Mouse (Mus musculus) gastrocnemius, postnatal 25 days (tissue): ENCODE results near the gene Numb. TPM values are rescaled to one million over a fixed set of nuclear protein-coding genes. Genes with fewer than 3 reads are reported as not detected.
A peak's percentile ranks its signal among the peaks of the same experiment; 100 is the strongest.
"Not testable (repeated sequence)": the region's sequence is repeated elsewhere in the genome, so short reads cannot be mapped to it uniquely, and the experiment has no call there.

ENCODE experiments used
- DNase-seq: peaks from one replicate; pipeline ENCODE4 v3.0.0; 2022
- total RNA-seq, 2 experiments: library from RNA; stranded (reverse); gene quantifications; 1 replicate in 1 of 2; 2 replicates in 1 of 2; pipeline ENCODE4 v1.2.3; 2021

Gene Numb
- total RNA-seq, 2 experiments from 2014 or later, result 14.3 to 14.9 TPM

DNA sequence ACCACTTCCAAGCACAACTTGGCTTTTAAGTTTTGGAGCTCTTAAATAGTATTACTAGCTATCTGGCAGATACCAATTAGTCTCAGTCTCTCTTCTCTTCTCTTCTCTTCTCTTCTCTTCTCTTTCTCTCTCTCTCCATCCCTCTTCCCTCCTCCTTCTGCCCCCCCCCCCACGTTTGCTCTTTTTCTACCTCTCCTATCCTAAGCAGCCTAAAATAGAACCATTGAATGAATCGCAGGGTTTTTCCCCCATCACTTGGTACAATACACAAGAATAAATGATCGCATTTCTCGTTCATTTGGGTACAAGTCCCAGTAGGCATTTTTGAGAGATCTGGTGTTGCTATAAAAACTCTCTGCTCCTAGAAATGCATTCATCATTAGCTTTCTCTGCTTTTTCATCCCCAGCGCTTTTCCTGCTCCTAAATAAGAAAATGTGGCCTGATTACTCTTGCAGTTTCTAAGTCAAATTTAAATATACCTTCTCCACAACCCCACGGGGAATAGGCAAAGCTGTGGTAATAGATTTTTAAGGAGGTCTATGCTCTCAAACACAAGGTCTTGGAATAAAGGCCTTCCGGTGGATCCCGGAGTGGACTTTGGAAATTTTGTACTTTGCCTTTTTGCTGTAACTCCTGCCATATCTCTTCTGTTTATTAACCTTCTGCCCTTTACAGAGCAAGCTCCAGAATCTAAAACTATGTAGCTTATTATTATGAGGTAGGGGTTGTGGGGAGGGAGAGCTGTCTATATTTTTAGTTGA is 1.2 kb upstream of the Numb start:
- no peak for DNase-seq

DNA sequence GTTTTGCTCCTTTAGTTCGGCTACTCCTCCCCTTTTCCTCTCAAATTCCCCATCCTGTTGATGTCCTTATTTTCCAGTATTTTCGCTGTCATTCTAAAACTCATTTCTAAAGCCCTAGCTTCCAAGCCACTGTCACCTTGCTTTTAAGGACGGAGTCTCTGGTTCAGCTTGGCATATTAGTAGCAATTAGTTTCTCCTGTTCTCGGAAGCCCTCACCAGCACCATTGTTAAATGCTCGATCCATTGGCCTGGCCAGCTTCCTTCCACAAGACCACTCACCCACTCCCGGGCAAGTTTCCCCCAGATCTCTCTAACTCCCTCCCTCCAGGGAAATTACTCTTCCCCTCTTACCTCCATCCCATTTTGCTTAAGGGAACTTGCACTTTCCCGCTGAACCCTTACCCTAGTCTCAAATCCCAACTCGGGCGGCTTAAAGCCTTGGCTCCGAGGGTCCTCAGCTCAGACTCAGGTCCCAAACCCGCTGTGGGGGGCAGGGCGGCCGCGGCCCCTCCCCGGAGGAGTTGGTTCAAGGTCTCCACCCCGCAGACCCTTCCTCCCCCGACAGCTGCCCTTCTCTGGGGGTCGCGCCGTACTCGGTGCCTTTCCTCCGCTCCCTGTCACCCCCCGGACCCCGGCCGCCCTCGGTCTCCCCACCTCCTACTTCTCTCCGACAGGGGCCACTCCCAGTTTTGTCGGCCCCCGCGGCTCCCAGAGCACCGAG is 853 bp downstream of the Numb start:
- DNase-seq, result peak; percentile 18

- no peak for DNase-seq
Observed at GRCm38 (mm10) chr12:83916884-83917283, 4.8 kb downstream of the Numb start.

GRCm38 (mm10) chr12:83914797-83915196 is 6.9 kb downstream of the Numb start:
- no peak for DNase-seq

DNA sequence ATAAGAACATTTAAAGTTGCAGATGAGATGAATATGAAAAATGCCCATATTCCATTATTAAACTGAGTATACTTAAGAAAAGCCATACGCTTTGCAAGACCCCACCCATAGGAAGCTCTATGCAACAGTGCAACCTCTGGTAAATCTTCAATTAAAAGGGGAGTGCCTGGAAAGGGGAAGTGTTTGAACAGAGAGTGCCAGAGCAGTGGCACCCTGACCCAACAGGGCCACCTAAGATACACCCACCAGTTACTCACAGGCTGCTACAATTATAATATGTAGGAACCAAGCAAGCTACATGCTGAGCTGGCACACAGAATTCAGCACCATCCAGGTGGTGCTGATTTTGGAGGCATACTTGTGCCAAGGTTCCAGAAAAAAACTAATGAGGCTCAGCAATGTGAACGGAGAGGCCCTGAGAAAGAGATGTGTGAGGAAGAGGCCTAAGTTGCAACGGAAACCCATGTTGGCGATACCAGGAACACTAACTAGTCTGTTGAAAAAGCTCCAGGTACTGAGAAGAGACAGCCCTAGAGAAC is 7.5 kb downstream of the Numb start:
- DNase-seq, result no peak

GRCm38 (mm10) chr12:83910451-83910850 is 11.3 kb downstream of the Numb start:
- no peak for DNase-seq

- DNase-seq, result no peak
Observed at GRCm38 (mm10) chr12:83892926-83893325, 28.8 kb downstream of the Numb start.

GRCm38 (mm10) chr12:83891278-83891677 is 30.5 kb downstream of the Numb start:
- no peak for DNase-seq

GRCm38 (mm10) chr12:83889128-83889527 is 32.6 kb downstream of the Numb start:
- no peak for DNase-seq

DNA sequence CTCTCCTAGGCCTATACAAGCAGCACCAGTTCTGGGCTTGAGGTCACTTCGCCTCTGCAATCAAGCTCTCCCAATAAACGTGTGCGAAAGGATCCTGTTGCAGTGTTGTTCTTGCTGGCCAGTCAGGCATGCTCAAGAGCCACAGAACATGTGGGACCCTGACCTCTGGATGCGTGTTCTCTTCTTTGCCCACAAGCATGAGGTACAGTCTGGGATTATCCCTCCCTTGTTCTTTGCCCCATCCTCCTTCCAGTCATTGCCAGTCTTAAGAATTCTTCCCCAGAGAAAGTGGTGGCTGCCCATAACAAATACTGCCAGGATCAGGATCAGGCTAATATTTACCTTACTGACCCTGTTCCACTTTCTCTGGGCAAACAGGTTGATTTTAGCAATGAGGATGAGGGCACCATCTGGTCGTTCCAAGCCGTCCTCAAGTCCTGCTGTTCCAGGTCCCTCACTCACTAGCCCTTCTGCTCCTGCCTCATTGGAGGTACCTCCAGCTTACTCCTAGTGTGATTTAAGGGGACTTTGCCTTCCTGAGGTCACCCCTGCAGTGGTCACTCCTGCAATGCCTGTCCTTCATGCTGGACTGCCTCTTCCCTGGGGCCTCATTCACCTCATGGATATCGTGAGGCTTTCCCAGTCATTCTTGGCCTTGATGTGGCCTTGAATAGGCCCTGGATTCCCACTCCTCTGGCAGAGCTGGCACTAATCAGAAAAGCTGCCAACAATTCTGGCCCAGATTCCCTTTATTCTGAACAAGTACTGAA is 36.0 kb downstream of the Numb start:
- no peak for DNase-seq

DNA sequence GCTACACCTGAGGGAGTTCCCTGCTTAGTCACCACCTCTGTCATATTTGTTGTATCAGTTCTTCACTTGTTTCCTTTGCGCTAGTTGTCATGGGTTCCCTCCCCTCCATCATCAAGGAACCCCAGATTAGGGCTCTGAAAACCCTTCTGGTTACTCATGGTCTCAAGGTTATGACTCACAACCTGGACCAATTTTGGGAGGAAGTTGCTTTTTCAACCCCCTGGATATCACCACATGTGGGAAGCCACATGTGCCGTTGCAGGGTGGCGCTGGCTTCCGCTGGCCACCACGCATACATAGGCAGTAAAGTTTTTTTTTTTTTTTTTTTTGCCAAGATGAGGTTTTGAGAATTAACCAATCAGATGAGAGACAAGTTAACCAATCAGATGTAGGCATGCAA is 36.7 kb downstream of the Numb start:
- DNase-seq, result not testable (repeated sequence)

GRCm38 (mm10) chr12:83882503-83882902 is 39.2 kb downstream of the Numb start:
- no peak for DNase-seq

DNA sequence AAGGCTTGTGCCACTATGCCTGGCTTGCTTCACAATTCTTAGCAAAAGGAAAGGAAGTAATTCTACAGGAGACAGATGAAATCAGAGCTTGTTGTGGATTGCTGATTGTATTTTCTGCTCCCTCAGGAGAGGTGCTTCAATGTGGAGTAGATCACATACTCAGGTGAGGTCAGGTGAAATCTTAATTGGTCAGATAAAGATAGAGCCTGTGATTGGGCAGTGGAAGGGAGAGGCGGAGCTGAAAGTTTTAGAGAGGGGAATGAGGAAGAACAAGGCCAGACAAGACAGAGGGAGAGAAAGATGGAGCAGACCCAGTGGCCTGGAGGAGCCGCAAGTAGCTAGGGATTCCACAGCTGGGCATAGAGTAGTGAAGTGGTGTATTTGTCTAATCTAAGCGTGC is 39.6 kb downstream of the Numb start:
- DNase-seq, result no peak

- DNase-seq, result no peak
Observed at GRCm38 (mm10) chr12:83880913-83881312, 40.8 kb downstream of the Numb start.

- DNase-seq, result no peak
Observed at GRCm38 (mm10) chr12:83875097-83875496, 46.6 kb downstream of the Numb start.

- no peak for DNase-seq
Observed at GRCm38 (mm10) chr12:83874597-83874996, 47.1 kb downstream of the Numb start.

DNA sequence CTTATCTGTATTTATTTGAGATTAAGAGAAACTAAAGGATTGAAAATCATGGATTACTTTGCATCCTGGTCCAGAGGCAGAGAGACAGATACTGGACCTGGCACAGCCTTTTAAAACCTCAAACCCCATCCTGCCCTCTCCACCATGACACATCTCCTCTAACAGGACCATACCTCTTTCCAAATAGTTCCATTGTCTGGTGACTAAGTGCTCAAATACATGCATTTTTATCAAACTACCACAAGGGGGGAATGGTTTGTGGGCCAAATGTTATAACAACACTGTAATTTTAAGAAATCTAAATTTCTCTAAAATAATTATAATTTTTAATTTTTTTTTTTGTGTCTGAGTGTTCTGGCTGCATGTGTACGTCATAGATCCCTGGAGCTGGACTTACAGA is 57.2 kb downstream of the Numb start:
- DNase-seq, result no peak

DNA sequence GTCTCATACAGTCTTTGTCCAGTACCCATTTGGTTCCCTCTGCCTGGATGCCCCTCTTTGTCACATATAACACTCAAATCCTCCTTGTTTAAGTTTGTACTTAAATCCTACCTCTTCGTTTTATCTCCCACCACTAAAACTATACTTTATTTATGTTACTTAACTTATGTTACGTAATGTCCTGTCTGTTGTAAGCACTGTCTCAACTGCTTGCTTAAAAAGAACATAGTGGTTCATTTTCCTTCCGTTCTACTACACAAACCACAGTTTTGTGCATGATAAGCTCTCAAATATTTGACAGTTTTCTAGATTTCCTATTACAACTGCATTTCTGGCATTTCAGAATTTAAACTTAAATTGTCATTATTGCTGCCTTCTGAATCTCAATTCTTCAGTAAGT is 59.9 kb downstream of the Numb start:
- DNase-seq, result no peak

GRCm38 (mm10) chr12:83860688-83861087 is 61.0 kb downstream of the Numb start:
- no peak for DNase-seq

GRCm38 (mm10) chr12:83858052-83858451 is 63.7 kb downstream of the Numb start:
- no peak for DNase-seq

GRCm38 (mm10) chr12:83855211-83855610 is 66.5 kb downstream of the Numb start:
- no peak for DNase-seq

- DNase-seq, result no peak
Observed at GRCm38 (mm10) chr12:83854281-83854680, 67.5 kb downstream of the Numb start.
